Mouse (Mus musculus): ENCODE results near the gene Paqr3.

Paqr3 gene

DNA sequence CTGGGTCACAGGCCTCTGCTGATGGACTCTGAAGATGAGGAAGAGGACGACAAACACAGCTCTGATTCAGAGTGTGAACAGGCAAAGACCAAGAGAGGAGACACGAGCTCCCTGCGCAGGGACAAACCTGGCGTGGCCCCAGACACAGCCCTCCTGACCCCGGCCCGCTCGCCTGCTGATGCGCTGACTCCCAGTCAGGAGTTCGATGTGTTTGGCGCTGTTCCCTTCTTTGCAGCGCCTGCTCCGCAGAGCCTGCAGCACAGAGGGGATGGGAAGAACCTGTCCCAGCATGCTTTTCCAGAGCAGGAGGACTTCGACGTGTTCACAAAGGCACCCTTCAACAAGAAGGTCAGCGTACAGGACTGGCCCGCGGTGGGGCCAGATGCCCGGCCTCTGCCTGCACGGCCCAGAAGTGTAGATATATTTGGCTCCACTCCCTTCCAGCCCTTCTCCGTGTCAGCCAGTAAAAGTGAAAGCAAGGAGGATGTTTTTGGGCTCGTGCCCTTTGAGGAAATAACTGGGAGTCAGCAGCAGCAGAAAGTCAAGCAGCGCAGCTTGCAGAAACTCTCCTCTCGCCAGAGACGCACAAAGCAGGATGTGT, 24.3 kb downstream of the Paqr3 start:
- in situ Hi-C loops (cut with MboI; ENCODE audit: low sequenced_read_pairs) = no loop called here

DNA sequence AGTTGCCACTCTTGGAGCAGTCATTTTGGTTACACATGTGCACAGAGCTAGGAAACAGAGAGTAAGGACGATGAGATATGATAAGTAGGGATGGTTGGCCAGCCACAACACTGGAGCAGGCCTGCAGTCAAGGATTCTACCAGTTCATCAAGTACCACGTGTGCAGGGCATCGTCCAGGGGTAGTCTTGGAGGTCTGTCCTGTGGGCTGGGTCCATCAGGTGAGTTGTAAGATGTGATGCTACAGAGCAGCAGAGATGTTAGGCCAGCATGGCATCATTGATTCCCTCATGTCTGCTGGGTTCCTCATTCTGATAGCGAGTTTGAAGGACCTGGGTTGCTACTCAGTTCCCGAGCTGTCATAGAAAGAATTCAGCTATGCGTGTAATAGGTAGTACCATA, 26.3 kb downstream of the Paqr3 start:
- in situ Hi-C loops (cut with MboI; ENCODE audit: low sequenced_read_pairs) = no loop called here

DNA sequence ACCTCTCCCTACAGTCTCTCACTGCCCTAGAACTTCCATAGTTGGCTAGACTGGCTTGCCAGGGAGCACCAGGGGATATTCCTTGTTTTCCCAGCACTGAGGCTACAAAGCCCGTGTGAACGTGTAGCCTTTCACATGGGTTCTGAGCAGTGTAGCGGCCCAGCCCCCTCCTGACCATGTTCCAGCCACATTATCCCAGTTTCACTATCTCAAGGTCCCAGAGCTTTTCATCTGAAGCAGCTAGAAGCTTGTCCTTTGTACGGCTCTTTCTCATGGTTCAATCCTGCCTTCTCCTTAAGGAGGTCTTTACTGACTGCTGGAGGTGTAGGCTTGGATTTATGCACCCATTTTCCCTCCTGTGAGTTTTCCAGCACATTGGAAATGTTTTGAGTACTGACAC, 26.9 kb downstream of the Paqr3 start:
- in situ Hi-C loops (cut with MboI; ENCODE audit: low sequenced_read_pairs) = no loop called here

DNA sequence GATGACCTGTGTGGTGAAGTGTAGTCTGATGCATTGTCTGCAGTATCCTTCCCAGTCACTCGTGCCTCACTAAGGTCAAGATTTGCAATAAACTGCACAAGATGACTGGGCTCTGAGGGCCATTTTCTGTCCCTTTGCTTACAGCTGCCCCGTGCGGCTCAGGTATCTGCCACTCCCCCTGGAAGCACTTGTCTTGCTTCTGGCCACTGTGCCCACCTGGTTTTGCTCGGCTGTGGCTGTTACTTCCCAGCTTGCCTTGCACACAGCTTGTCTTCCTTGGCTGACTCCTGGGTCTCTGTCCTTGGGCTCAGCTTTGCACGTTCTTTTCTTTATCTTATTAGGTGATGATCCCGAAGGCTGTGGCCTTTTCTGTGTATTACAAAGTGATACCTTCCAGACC, 27.7 kb downstream of the Paqr3 start:
- in situ Hi-C loops (cut with MboI; ENCODE audit: low sequenced_read_pairs) = no loop called here

DNA sequence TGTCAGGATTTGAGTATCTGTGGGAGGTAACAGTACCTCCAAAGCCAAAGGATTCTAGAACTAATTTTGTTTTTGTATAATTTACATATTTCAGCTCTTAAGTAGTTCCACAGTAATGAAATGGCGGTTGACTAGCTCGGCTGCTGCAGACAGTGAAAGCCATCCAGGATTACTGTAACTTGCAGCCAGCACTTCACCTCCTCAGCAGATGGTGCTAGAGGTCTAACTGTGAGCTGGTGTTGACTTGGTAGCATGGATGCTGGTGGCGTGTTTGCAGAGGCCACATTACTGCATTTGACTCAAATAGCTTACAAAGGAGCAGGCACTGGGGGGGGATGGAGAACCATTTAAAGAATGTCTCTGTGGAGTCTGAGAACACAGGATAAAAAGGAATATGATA, 29.9 kb downstream of the Paqr3 start:
- in situ Hi-C loops (cut with MboI; ENCODE audit: low sequenced_read_pairs) = no loop called here

DNA sequence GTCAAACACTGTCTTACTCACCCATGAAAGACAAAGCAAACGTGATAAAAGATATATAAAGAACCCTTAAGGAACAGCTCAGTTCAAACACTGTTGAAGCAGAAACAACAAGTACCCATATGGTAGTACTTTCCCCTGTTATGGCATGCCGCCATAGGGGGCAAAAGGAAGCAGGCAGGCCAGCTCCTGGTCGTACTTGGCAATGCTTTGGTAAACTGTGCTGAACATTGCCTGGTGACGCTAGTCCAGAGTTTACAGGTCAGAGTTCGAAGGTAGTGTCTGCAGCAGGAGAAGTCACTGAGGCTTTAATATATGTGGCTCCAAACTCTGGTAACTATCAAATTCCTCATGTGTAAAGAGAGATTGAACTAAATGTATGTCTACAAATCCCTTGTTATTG, 32.8 kb downstream of the Paqr3 start:
- in situ Hi-C loops (cut with MboI; ENCODE audit: low sequenced_read_pairs) = no loop called here

DNA sequence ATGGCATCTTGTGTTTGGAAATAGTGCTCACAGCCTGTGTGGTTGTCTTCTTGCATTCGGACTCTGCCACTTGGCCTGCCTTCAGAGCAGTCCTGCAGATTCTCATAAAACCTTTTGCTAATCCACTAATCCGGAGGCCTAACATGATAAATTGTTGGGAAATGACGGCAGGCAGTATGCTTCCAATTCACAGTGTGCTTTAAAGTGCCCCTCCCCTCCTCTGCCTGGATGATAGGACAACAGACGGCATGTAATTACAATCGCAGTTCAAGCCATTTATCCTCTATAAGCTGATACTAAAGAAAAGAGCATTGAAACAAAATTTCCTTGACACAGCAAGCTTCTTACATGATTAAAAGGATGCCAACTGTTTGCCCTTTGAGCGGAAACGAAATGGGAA, 33.7 kb downstream of the Paqr3 start:
- in situ Hi-C loops (cut with MboI; ENCODE audit: low sequenced_read_pairs) = no loop called here

DNA sequence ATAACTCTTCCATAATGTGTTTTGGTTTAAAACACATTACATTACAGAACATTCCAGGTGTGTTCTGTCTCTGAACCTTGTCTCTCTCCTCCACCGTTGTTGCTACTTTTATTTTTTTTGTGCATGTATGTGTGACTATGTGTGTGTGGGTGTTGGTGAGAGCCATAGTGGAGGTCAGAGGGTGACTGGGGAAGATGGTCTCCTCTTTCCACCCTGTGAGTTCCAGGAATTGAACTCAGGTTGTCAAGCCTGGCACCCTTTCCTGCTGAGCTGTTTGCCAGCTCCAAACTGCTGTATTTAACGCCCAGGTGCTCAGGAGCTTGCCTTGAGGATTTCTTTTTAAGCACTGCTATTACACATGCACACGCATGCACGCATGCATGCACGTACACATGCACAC, 35.2 kb downstream of the Paqr3 start:
- in situ Hi-C loops (cut with MboI; ENCODE audit: low sequenced_read_pairs) = no loop called here

DNA sequence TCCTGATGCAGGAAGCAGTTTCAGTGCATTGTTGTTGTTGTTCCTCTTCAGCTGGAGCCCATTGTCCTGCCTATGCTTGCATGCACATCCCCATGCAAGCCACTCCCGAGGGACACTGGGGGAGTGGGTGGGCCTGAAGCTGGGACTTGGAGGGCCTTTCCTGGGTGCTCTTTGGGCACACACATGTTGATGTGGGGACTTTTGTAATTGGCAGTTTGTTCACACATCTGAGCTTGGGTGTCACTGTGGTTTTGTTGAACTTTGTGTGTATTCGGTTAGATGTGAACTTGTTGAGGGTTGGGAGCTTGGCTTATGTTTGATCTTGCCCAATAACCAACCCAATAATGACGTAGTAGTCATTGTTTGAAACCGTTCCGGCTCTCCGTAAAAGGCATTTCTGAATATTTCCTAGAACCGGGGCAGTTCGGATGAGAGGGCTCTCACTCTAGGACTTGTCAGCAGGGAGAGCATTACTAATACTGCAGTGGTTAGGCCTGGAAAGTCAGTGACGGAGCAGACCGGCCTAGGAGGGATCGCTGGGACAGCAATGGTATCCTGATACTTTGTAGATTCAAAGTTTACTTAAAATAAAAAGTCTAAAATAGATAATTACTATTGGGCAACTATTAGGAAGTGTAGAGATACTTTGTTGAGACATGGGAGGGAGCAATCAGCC, 35.8 kb downstream of the Paqr3 start:
- in situ Hi-C loops (cut with MboI; ENCODE audit: low sequenced_read_pairs) = no loop called here

DNA sequence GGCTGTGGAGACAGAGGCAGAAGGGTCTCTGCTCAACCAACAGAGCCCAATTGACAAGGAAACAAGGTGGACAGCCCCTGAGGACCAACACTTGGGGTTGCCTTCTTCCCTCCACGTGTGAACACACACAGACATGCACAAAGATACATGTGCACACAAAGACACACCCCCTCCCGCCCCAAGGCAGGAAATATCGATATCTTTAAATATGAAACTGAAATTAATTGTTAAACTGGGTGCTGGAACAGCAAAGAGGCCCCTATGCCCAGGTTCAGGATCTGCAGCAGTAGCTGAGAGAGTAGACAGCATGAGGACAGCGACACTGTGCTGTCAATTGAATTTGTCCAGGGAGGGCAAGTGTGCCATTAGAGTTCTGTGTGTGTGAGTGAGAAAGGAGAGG, 45.6 kb downstream of the Paqr3 start:
- in situ Hi-C loops (cut with MboI; ENCODE audit: low sequenced_read_pairs) = loop anchor here (25.0 kb wide), 1 partner anchor 803 kb away; no protein-coding TSS in a partner anchor

DNA sequence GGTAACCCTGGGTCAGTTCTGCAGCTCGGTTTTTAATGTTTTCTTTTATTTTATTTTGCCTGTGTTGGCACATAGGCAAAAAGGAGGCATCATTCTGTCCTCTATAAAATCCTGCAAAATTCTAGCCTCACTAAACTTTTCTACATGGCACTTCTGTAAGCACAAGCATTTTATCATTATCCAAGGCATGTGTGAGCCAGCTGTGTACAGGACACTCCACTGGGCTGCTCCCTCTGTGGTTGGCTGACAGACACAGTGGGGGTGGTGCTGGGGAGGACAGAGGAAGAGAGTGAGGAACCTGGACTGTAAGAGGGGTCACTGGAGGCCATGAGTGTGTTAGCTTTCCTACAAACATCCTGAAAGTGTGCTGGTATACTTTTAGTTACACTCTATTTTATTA, 49.4 kb downstream of the Paqr3 start:
- in situ Hi-C loops (cut with MboI; ENCODE audit: low sequenced_read_pairs) = loop anchor here (25.0 kb wide), 1 partner anchor 800 kb away; no protein-coding TSS in a partner anchor

DNA sequence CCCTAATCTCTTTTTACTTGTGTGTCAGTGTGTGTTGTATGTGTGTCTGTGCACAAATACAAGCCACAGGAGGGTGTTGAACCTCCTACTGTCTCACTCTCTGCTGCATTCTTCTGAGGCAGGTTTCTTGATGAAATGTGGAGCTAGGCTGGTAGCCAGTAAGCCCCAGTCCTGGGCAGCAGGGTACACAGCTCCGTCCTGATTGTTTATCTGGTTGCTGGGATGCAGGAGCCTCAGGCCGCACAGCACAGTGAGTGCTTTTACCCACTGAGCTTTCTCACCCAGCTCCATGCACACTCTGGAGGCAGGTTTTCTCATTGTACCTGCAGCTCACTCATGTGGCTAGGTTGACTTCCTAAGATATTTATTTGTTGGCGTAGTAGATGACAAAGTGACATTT, 50.5 kb downstream of the Paqr3 start:
- in situ Hi-C loops (cut with MboI; ENCODE audit: low sequenced_read_pairs) = loop anchor here (25.0 kb wide), 1 partner anchor 799 kb away; no protein-coding TSS in a partner anchor

DNA sequence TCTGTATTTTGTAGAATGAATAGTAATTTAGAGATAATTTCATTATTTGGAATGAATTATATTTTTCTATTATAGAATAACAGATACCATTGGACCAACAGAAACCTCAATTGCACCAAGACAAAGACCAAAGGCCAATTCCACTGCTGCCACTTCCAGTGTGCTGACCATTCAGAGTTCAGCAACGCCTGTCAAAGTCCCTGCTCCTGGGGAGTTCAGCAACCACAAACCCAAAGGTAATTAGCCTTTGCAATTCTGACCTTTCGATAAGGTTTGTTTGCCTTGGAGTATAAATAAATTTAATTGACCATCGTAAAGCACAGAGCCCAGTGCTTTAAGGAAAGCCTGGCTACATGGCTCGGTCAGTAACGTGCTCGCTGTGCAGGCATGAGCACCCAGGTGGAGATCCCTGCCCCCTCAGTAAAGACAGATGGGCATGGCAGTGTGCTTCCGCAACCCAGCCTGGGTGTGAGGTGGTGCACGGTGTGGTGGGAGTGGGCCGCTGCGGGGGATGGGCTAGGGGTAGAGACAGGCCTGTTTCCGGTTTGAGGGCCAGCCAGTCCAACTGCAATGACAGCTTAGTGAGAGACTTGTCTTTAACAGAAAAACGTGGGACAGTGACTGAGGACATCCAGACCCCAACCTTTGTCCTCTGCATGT, 54.5 kb downstream of the Paqr3 start:
- in situ Hi-C loops (cut with MboI; ENCODE audit: low sequenced_read_pairs) = loop anchor here (10.0 to 25.0 kb wide), 2 partner anchors 142 to 795 kb away; no protein-coding TSS in a partner anchor

DNA sequence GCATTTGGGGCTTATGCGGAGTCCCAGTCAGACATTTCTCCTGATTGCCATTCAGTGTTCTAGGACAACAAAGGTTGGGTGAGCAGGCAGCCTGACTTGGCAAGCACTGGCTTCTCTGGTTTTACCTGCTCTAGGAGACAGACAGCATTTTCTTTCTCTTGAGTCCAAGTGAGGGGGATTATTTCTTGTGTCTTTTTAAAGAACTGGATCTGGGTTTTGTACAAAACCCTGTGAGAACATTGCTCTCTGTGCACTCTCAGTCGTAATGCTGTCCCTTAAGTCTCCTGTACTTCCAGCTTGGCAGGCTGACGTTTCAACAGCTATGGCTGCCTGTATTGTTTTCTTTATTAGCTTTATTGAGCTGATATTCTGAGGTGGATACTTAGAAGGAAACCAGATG, 55.0 kb downstream of the Paqr3 start:
- in situ Hi-C loops (cut with MboI; ENCODE audit: low sequenced_read_pairs) = loop anchor here (10.0 to 25.0 kb wide), 2 partner anchors 142 to 794 kb away; no protein-coding TSS in a partner anchor

DNA sequence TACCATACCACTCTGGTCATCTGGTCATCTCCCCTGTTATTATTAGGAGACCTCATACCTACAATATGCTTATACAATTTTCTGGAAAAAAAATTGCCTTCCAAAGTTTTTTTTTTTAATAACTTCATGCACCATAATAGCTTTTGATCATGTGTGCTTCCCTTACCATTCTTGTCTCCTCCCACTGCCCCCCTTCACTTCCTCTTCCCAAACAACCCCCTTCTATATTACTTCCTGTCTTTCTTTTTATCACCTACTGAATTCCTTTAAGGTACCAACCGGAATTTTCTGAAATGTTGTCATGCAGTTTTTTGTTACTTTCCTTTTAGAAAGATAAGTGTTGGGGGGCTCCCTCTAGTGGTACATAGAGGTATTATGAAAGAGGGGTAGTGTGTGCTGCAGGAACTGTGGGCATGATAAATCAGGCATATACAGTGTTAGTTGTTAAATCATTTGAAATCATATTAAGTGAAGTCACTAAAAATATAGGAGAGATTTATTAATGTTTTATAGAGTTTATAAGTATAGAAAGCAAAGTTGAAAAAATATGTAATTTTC, 55.8 kb downstream of the Paqr3 start:
- in situ Hi-C loops (cut with MboI; ENCODE audit: low sequenced_read_pairs) = loop anchor here (10.0 to 25.0 kb wide), 2 partner anchors 141 to 793 kb away; no protein-coding TSS in a partner anchor

DNA sequence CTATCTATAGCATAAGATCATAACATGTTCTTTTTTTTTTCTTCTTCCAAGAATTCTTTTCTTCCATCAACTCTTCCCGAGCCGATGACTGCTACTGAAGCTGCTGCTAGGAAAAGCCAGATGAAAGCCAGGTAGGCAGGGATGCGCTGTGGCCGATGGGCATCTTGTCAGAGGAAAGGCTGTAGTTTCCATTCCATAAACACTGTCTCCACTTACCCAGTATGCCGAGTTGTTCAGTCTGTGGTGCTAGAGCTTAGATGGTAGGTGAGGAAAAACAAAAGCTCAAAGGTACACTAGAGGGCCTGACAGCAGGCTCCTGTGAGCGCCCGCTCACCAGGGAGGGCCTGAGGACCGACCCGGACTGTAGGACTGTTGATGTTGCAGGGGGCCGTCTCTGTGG, 56.6 kb downstream of the Paqr3 start:
- in situ Hi-C loops (cut with MboI; ENCODE audit: low sequenced_read_pairs) = loop anchor here (10.0 to 25.0 kb wide), 2 partner anchors 140 to 792 kb away; no protein-coding TSS in a partner anchor

DNA sequence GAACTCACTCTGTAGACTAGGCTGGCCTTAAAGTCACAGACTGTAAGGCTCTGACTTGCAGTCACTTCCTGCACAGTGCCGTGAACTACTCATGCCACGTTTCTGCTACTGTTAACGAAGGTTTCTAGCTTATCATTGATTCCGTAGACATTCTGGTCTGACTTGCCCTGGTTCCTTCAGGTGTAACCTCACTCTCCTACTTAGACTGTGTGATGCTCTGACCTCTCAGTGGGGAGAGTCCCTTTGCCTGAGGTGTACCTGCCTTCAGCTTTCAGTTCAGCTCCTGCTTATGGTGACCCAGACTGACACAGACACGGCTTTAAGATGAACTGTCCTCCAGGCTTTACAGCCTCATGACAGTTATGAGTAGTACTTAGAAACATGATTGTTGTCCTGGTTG, 57.2 kb downstream of the Paqr3 start:
- in situ Hi-C loops (cut with MboI; ENCODE audit: low sequenced_read_pairs) = loop anchor here (10.0 to 25.0 kb wide), 2 partner anchors 139 to 792 kb away; no protein-coding TSS in a partner anchor

DNA sequence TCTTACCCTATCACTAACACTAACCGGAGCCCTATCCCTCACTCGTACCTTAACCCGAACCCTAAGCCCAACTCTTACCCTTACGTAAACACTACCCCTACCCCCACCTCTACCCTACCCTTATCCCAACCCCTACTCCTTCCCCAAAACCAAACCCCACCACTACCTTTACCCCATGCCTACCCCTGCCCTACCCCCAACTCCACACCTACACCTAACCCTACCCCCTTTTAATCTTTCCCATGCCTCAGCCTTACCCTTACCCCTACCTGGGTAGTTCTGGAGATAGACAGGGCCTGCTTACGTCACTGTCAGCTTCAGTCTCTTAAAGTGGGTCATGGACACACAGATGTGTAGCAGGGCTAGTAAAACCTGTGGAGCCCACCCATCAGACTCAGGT, 62.5 kb downstream of the Paqr3 start:
- in situ Hi-C loops (cut with MboI; ENCODE audit: low sequenced_read_pairs) = no loop called here

DNA sequence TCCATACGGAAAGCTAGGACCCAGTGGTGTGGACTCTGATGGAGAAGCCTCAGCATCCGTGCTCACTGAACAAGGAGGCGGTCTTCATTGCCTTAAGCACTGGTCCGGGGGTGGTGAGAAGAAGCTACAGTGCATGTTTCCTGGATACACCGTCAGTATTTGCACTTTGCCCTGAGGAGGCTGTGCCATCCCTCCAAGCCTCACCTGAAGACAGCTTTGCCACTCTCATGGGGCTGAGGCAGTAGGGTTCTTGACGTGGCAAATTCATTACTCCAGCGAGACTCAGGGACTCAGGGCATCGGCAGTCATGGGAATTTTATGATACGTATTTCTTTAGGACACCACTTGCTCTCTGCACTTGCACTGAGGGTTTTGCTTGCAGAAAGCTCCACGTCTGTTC, 64.7 kb downstream of the Paqr3 start:
- in situ Hi-C loops (cut with MboI; ENCODE audit: low sequenced_read_pairs) = no loop called here

DNA sequence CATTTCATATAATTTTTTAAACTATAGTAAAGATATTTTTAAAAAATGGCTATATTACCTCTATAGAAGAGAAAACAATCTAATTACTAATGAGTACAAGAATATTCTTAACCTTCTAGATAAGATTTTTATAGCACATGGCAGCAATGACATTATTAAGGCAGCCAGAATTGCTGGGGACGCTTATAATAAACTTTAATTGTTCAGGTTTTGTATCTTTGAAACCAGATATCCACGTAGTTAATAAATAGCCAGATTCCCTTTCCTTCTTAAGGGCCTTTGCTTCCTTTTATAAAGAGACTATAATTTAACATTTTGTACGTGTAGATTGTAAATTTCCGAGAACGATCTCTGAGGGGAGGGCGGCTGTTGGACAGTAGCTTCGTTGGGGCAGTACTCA, 66.1 kb downstream of the Paqr3 start:
- in situ Hi-C loops (cut with MboI; ENCODE audit: low sequenced_read_pairs) = no loop called here

Data from CH12F3 (cell line).